Mouse (Mus musculus) limb, embryonic 13.5 days (tissue): ENCODE data around the gene Nrip1. TPM values are rescaled to one million over a fixed set of nuclear protein-coding genes. Genes with fewer than 3 reads are reported as not detected.

ENCODE experiments used
- ATAC-seq: fragments of 200-750 bp; cut with Nextera tagmentation; 2 replicates; pipeline ENCODE4 v1.8.0; 2017; ENCODE audit warnings: low read depth, moderate number of reproducible peaks, moderate TSS enrichment; ENCODE audit not compliant: low FRiP score
- H3K27ac ChIP-seq: fragments of 300-500 bp; sonication (generic); 2 replicates; pipeline ENCODE4 v1.5.1; 2015; ENCODE audit warnings: inconsistent platforms, mild to moderate bottlenecking, moderate library complexity
- H3K27me3 ChIP-seq: fragments of 300-500 bp; sonication (generic); 2 replicates; pipeline ENCODE4 v1.6.1; 2015; ENCODE audit warnings: mild to moderate bottlenecking, inconsistent platforms
- H3K36me3 ChIP-seq: fragments of 300-500 bp; sonication (generic); 2 replicates; pipeline ENCODE4 v1.6.1; 2015; ENCODE audit warnings: inconsistent platforms, mild to moderate bottlenecking, moderate library complexity
- H3K4me1 ChIP-seq: fragments of 300-500 bp; sonication (generic); 2 replicates; pipeline ENCODE4 v1.6.1; 2015; ENCODE audit warnings: inconsistent platforms
- H3K4me2 ChIP-seq: fragments of 300-500 bp; sonication (generic); replicated peaks from 2 replicates; pipeline ENCODE4 v1.6.1; 2015; ENCODE audit warnings: inconsistent platforms, mild to moderate bottlenecking, moderate library complexity
- H3K4me3 ChIP-seq: fragments of 300-500 bp; sonication (generic); 2 replicates; pipeline ENCODE4 v1.5.1; 2015; ENCODE audit warnings: moderate library complexity, mild to moderate bottlenecking, inconsistent platforms
- H3K9ac ChIP-seq: fragments of 300-500 bp; sonication (generic); 2 replicates; pipeline ENCODE4 v1.6.1; 2015; ENCODE audit warnings: mild to moderate bottlenecking, inconsistent platforms
- H3K9me3 ChIP-seq: fragments of 300-500 bp; sonication (generic); 2 replicates; pipeline ENCODE4 v1.6.1; 2016; ENCODE audit warnings: inconsistent platforms
- WGBS: fragments of 180-500 bp; shearing (Covaris S2); methylation state at CpG from one replicate; pipeline ENCODE4 v1.1.7; 2015; 5-methylcytosine and 5-hydroxymethylcytosine counted together
- polyA plus RNA-seq: library from polyadenylated mRNA; unstranded; fragments of >200 nt; fragmentation: Nextera tagmentation; extraction: Ambion mirVana; gene quantifications from 2 replicates; pipeline ENCODE4 v1.2.1, GENCODE M21; 2015

The Nrip1 gene
- polyA plus RNA-seq, 1 experiment from 2014 or later = 39.4 TPM

DNA sequence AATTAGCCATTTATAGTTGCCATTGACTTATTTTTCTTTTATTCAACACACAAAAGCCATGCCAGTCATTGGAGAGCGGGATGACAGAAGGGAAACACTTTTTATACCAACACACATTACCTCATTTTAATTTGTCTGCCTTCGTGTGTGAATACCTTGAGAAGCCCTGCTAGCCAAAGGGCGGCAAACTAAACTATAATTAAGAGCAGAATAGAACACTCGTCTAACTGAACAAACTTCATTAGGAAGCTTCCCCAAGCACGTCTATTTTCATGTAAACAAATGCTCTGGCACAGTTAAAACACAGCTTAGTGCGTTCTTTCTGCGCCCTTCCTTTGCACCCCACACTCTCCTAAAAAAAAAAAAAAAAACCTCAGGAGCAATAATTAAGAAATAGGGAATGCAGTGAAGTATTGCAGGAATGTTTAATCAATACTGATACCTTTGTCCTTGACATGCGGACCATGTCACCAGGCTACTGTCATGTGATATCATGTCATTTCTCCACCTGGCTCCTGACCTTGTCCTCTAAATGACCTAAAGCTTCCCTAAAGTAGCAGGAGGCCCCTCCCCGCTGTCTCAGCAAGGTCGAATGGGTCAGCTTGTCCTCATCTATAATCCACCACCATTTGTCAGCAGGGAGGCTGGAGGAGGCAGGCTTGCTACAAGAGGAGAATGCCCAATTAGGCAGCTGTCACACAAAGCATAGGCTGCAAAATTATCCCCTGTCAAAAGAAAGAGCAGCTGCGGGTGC is 54.1 kb downstream of the Nrip1 start:
- Histone ChIP-seq H3K27me3 (no peaks in the 10 kb centered on the region), H3K9me3 (no peaks in the 10 kb centered on the region), H3K36me3 (no peaks in the 10 kb centered on the region), H3K4me3 (no peak overlapping the region), H3K4me1 (peaks cover 24% of the 10 kb centered on the region), H3K9ac (no peak overlapping the region), H3K4me2 (no peak overlapping the region), H3K27ac (no peak overlapping the region)
- peak; percentile 41 for ATAC-seq
- WGBS = 36% methylated on average over 11 of the region's 11 CpGs

GRCm38 (mm10) chr16:76318331-76318922 is 55.2 kb downstream of the Nrip1 start:
- ATAC-seq = no peak
- Histone ChIP-seq H3K4me2 (no peak overlapping the region), H3K9ac (no peak overlapping the region), H3K27ac (no peak overlapping the region), H3K36me3 (no peaks in the 10 kb centered on the region), H3K4me3 (no peak overlapping the region), H3K4me1 (peaks cover 24% of the 10 kb centered on the region), H3K27me3 (no peaks in the 10 kb centered on the region), H3K9me3 (no peaks in the 10 kb centered on the region)
- WGBS = 85% methylated on average over 13 of the region's 13 CpGs

DNA sequence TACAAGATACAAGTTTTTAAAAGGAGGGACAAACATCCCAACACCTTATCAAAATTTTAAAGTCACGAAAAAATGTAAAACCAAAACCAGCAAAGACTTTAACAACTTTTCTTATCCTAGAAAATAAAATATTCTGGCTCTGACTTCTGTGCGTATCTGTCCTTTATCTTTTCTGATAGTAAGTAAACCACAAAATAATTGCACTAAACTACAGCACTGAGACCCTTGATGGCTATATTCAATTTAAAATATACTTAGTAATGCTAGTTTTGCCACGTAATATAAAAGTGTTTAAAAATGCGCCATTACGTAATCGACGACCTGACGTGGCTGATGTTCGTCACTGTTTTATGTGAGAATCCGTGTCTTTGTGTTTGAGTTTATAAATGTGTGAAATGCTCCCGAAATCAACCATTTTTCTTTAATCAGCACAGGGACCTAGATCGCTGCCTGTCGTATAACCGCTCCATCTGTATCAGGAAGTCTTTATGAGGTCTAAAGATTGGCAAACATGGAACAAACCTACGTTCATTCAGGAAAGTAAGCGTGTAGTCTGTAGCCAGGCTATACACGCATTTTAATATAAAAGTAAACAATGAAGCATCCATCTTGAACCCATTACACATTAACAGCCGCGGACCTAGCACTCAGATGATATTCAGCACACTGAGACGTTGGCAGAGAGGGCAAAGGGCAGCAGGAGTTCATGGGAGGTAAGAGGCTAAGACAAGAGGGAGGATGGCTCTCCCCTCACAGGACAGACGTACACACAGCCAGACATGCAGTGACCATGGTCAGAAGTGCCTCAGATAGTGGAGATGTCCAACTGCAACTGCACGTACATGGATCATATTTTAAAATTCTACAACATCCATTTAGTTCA is 56.4 kb downstream of the Nrip1 start:
- Histone ChIP-seq H3K36me3 (no peaks in the 10 kb centered on the region), H3K4me1 (peaks cover 19% of the 10 kb centered on the region), H3K4me3 (no peak overlapping the region), H3K27ac (no peak overlapping the region), H3K4me2 (no peak overlapping the region), H3K9ac (no peak overlapping the region), H3K27me3 (no peaks in the 10 kb centered on the region), H3K9me3 (no peaks in the 10 kb centered on the region)
- WGBS = 84% methylated on average over 22 of the region's 22 CpGs
- no peak for ATAC-seq

GRCm38 (mm10) chr16:76315642-76316041 is 58.0 kb downstream of the Nrip1 start:
- H3K36me3 ChIP-seq = no peaks in the 10 kb centered on the region
- no peaks in the 10 kb centered on the region for H3K9me3 ChIP-seq
- no peak overlapping the region for H3K9ac ChIP-seq
- no peak overlapping the region for H3K4me2 ChIP-seq
- WGBS = 90% methylated on average over 3 of the region's 3 CpGs
- H3K4me3 ChIP-seq = no peak overlapping the region
- peaks cover 11% of the 10 kb centered on the region for H3K4me1 ChIP-seq
- ATAC-seq = no peak
- H3K27ac ChIP-seq = no peak overlapping the region
- no peaks in the 10 kb centered on the region for H3K27me3 ChIP-seq

DNA sequence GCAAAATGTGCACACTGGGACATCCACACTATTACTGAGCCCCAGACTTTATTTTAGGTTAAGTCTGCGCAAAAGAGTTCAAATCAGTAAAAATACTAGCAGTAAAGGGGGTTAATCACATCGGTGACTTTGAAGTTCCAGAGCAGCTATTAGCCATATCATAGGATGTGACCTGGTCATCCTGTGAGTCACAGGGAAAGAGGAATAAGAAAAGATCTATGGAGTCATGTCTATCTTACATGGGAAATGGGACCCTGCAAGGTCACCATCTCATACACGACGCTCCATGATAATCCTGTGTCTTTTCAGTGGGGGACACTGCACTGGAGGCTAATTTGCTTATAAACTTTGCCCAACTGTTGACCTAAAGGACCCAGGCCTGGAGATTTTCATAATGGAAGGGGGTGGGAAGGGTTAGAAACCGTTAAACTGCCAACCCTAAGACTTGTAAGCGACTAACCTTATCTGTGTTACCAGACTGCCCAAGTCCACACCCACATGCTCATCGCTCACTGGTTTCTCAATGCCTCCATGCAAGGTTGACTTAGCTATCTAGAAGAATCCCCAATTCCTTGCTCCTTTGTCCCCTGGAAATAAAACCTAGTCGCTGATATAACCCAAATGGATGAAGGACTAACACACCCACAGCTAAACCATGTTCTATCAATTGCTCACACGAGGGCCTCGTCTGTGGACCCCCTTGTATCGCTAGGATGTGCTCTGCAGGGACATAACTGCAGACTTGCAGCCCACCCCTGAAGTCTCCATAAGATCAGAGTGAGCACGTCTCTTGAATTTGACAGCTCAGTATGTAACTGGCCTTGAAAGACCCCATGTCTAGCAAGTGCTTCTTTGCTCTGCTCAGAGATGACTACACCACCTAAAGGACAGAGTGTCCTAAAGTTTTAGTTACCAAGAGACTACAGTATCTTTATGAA is 59.3 kb downstream of the Nrip1 start:
- no peak overlapping the region for H3K4me2 ChIP-seq
- peaks cover 1% of the 10 kb centered on the region; the same call in 1 of the 2 replicates for H3K36me3 ChIP-seq
- H3K4me3 ChIP-seq = no peak overlapping the region
- H3K4me1 ChIP-seq = peaks cover 7% of the 10 kb centered on the region; the same call in 1 of the 2 replicates
- no peak overlapping the region for H3K9ac ChIP-seq
- H3K9me3 ChIP-seq = no peaks in the 10 kb centered on the region
- no peak overlapping the region for H3K27ac ChIP-seq
- ATAC-seq = no peak
- H3K27me3 ChIP-seq = no peaks in the 10 kb centered on the region
- 84% methylated on average over 12 of the region's 12 CpGs for WGBS

DNA sequence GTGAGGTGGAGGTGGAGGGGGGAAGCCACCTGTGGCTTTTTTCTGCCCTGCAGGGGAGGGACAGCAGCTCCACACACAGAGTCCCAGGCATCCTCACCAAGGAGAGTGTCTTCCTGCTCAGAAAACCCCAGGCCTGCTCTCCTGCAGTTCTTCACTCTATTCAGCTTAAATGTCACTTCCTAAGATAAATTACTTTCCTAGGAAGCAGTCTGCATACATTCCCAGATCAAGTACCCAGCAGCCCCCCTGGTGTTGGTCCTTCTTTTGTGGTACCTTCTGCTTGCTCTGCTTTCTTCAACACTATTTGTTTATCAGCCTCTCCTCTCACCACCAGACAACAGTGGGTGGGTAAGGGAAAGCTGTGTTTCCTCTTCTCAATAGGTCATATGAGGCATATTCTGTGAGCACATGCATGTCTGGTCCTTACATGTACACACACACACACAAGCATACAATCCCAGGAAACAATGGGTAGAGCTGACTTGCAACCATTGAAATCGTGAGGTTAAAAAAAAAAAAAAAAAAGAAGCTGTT is 60.7 kb downstream of the Nrip1 start:
- no peaks in the 10 kb centered on the region for H3K27me3 ChIP-seq
- H3K4me2 ChIP-seq = no peak overlapping the region
- no peak overlapping the region for H3K9ac ChIP-seq
- peaks cover 5% of the 10 kb centered on the region; the same call in 1 of the 2 replicates for H3K4me1 ChIP-seq
- H3K27ac ChIP-seq = no peak overlapping the region
- H3K4me3 ChIP-seq = no peak overlapping the region
- no peaks in the 10 kb centered on the region for H3K9me3 ChIP-seq
- H3K36me3 ChIP-seq = peaks cover 2% of the 10 kb centered on the region; the same call in 1 of the 2 replicates
- no peak for ATAC-seq
- WGBS = 50% methylated on average over 1 of the region's 1 CpGs

DNA sequence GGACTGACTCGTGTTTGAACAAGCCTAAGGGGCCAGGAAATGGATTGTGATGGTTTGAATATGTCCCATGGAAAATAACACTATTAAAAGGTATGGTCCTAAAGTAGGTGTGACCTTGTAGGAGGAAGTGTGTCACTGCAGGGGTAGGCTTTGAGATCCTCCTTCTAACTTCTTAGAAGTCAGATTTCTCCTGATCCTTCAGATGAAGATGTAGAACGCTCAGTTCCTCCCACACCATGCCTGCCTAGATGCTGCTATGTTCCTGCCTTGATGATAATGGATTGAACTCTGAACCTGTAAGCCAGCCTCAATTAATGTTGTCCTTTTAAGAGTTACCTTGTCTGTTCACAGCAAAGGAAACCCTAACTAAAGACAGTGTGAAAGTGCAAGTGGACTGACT is 62.8 kb downstream of the Nrip1 start:
- 67% methylated on average over 2 of the region's 2 CpGs for WGBS

GRCm38 (mm10) chr16:76310286-76310685 is 63.3 kb downstream of the Nrip1 start:
- no peak for ATAC-seq
- H3K9me3 ChIP-seq = no peaks in the 10 kb centered on the region
- peaks cover 5% of the 10 kb centered on the region; the same call in 1 of the 2 replicates for H3K4me1 ChIP-seq
- no peak overlapping the region for H3K9ac ChIP-seq
- WGBS = 52% methylated on average over 8 of the region's 8 CpGs
- no peak overlapping the region for H3K4me2 ChIP-seq
- H3K4me3 ChIP-seq = no peak overlapping the region
- peaks cover 2% of the 10 kb centered on the region; the same call in 1 of the 2 replicates for H3K36me3 ChIP-seq
- no peaks in the 10 kb centered on the region for H3K27me3 ChIP-seq
- no peak overlapping the region for H3K27ac ChIP-seq

More for the DNA sequence above, 62.8 kb downstream of the Nrip1 start:
- H3K36me3 ChIP-seq = peaks cover 2% of the 10 kb centered on the region; the same call in 1 of the 2 replicates
- no peaks in the 10 kb centered on the region for H3K9me3 ChIP-seq
- H3K9ac ChIP-seq = no peak overlapping the region
- H3K4me2 ChIP-seq = no peak overlapping the region
- H3K4me1 ChIP-seq = peaks cover 5% of the 10 kb centered on the region; the same call in 1 of the 2 replicates
- no peak overlapping the region for H3K4me3 ChIP-seq
- H3K27me3 ChIP-seq = no peaks in the 10 kb centered on the region
- ATAC-seq = no peak
- no peak overlapping the region for H3K27ac ChIP-seq

DNA sequence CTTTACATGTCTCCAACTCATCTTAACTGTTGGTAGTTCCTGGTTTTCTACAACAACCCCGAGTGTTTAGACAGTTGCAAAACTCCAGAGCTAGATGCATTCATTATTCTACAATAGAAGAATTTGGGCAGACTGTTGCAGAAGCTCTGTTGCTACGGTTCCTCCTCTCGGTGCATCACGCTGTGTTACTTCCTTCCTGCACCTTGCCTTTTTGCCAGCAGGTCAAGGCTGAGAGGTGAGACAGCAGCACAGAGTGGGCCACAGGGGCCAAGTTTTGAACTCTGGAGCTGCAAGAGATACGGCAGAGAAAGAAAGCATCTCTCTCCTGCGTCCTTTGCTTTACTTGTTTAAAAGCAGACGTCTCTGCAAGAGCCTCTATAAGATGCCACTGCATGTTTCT is 64.3 kb downstream of the Nrip1 start:
- Histone ChIP-seq H3K4me2 (no peak overlapping the region), H3K9ac (no peak overlapping the region), H3K4me3 (no peak overlapping the region), H3K27ac (no peak overlapping the region), H3K9me3 (no peaks in the 10 kb centered on the region), H3K4me1 (peaks cover 5% of the 10 kb centered on the region; the same call in 1 of the 2 replicates), H3K27me3 (no peaks in the 10 kb centered on the region), H3K36me3 (peaks cover 2% of the 10 kb centered on the region; the same call in 1 of the 2 replicates)
- 83% methylated on average over 7 of the region's 7 CpGs for WGBS
- ATAC-seq = no peak

GRCm38 (mm10) chr16:76307039-76307438 is 66.6 kb downstream of the Nrip1 start:
- no peak for ATAC-seq
- 49% methylated on average over 3 of the region's 3 CpGs for WGBS
- H3K4me2 ChIP-seq = no peak overlapping the region

GRCm38 (mm10) chr16:76306446-76306845 is 67.2 kb downstream of the Nrip1 start:
- Histone ChIP-seq H3K4me2 (no peak overlapping the region), H3K9me3 (no peaks in the 10 kb centered on the region), H3K27me3 (no peaks in the 10 kb centered on the region), H3K27ac (no peak overlapping the region), H3K4me1 (peaks cover 13% of the 10 kb centered on the region; the same call in 1 of the 2 replicates), H3K9ac (no peak overlapping the region), H3K36me3 (peaks cover 2% of the 10 kb centered on the region; the same call in 1 of the 2 replicates), H3K4me3 (no peak overlapping the region)
- no peak for ATAC-seq
- WGBS = 92% methylated on average over 4 of the region's 4 CpGs

More at GRCm38 (mm10) chr16:76307039-76307438, 66.6 kb downstream of the Nrip1 start:
- Histone ChIP-seq H3K27ac (no peak overlapping the region), H3K4me3 (no peak overlapping the region), H3K4me1 (peaks cover 7% of the 10 kb centered on the region; the same call in 1 of the 2 replicates), H3K36me3 (peaks cover 2% of the 10 kb centered on the region; the same call in 1 of the 2 replicates), H3K27me3 (no peaks in the 10 kb centered on the region), H3K9me3 (no peaks in the 10 kb centered on the region), H3K9ac (no peak overlapping the region)
